Mouse (Mus musculus): Measurements from ENCODE around the gene Fgfr2. TPM values are rescaled to one million over a fixed set of nuclear protein-coding genes. Genes with fewer than 3 reads are reported as not detected.

The Fgfr2 gene
- polyA plus RNA-seq, 1 experiment from 2014 or later: 106 TPM

DNA sequence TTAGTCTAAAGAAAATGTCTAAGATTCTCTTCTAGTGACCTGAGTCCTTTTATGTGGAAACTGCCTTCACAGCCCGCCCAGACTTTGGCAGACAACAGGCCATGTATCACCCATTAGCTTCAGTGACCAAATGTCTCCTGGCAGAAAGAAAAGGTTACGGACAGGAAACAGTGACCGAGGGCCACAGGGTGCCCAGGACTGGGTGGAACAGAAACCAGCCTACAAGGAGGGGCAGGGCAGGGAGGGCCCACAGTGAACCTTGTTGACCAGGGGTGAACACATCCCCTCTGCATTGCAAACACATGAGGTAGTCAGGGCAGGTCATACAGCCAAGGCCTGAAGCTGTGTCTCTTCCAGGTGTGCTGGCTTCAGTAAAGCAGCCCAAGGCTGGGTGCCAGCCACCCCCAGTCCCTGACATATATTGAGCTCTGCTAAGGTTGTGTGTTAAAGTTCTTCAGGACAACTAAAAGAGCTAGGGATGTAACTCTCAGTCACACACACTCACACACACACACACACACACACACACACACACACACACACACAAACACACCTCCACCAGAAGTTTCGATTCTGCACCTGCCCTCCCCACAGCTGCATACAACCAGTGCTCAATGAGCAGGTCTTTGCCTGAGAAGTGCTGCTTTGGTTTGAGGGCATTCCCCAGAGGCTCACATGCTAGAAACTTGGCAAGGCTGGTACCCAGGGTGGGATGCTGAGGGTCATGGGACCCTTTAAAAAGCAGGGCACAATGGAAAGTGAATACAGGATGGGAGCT, 855.2 kb downstream of the Fgfr2 start:
- Histone ChIP-seq H3K4me2 (ENCODE audit: low read depth, low read length) (no peak overlapping the region), H3K27me3 (replicated peaks; ENCODE audit: control insufficient read depth, insufficient read depth, low read length) (no peaks in the 10 kb centered on the region), H3K9me3 (ENCODE audit: control insufficient read depth, low read length) (no peaks in the 10 kb centered on the region), H3K4me1 (ENCODE audit: control insufficient read depth, insufficient read depth, low read length) (no peaks in the 10 kb centered on the region), H3K36me3 (ENCODE audit: control insufficient read depth, insufficient read depth, low read length) (peaks cover 49% of the 10 kb centered on the region), H3K27ac (replicated peaks; ENCODE audit: low read depth, low read length) (no peak overlapping the region), H3K9ac (ENCODE audit: low read depth, low read length) (no peak overlapping the region), H3K4me3 (ENCODE audit: low read depth, low read length) (no peak overlapping the region)
- DNase-seq (ENCODE audit: low spot score) (no peak), ATAC-seq (ENCODE audit: low read depth) (no peak)
- 89% methylated on average over 4 of the region's 4 CpGs for WGBS

DNA sequence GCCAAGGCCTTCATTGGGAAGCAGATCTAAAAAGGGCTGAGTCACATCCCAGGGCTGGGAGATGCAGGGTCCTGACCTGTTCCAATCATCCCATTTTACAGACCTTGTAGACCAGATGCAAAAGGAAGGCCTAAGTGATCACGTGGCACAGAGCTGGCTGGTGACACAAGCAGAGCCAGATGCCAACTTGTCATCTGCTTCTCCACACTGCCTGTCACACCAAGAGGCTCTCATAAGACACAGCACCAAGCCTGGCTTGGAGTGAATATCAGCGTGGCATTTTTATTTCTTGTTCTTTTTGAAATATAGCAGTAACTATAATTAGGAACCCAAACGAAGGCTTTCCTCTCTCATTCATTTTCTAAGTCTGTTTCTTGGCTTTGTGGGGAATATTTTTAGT, 858.4 kb downstream of the Fgfr2 start:
- Histone ChIP-seq H3K27me3 (replicated peaks; ENCODE audit: control insufficient read depth, insufficient read depth, low read length) (no peaks in the 10 kb centered on the region), H3K9ac (ENCODE audit: low read depth, low read length) (no peak overlapping the region), H3K27ac (replicated peaks; ENCODE audit: low read depth, low read length) (no peak overlapping the region), H3K4me1 (ENCODE audit: control insufficient read depth, insufficient read depth, low read length) (no peaks in the 10 kb centered on the region), H3K4me3 (ENCODE audit: low read depth, low read length) (no peak overlapping the region), H3K4me2 (ENCODE audit: low read depth, low read length) (no peak overlapping the region), H3K36me3 (ENCODE audit: control insufficient read depth, insufficient read depth, low read length) (peaks cover 51% of the 10 kb centered on the region), H3K9me3 (ENCODE audit: control insufficient read depth, low read length) (no peaks in the 10 kb centered on the region)
- no peak for DNase-seq (ENCODE audit: low spot score)
- no peak for ATAC-seq (ENCODE audit: low read depth)
- 61% methylated on average over 3 of the region's 3 CpGs for WGBS

GRCm38 (mm10) chr7:132263186-132263585, 860.0 kb downstream of the Fgfr2 start:
- Histone ChIP-seq H3K4me3 (ENCODE audit: low read depth, low read length) (no peak overlapping the region), H3K4me2 (ENCODE audit: low read depth, low read length) (no peak overlapping the region), H3K27ac (replicated peaks; ENCODE audit: low read depth, low read length) (peak overlapping the region; percentile 13; the same call in 1 of the 2 replicates), H3K9me3 (ENCODE audit: control insufficient read depth, low read length) (no peaks in the 10 kb centered on the region), H3K36me3 (ENCODE audit: control insufficient read depth, insufficient read depth, low read length) (peaks cover 35% of the 10 kb centered on the region), H3K4me1 (ENCODE audit: control insufficient read depth, insufficient read depth, low read length) (no peaks in the 10 kb centered on the region), H3K27me3 (replicated peaks; ENCODE audit: control insufficient read depth, insufficient read depth, low read length) (no peaks in the 10 kb centered on the region), H3K9ac (ENCODE audit: low read depth, low read length) (no peak overlapping the region)
- ATAC-seq (ENCODE audit: low read depth) (no peak), DNase-seq (ENCODE audit: low spot score) (no peak)
- 41% methylated on average over 6 of the region's 6 CpGs for WGBS

GRCm38 (mm10) chr7:132262696-132263095, 860.5 kb downstream of the Fgfr2 start:
- peak overlapping the region; percentile 13; the same call in 1 of the 2 replicates for H3K27ac ChIP-seq (replicated peaks; ENCODE audit: low read depth, low read length)
- H3K4me3 ChIP-seq (ENCODE audit: low read depth, low read length): no peak overlapping the region
- H3K4me2 ChIP-seq (ENCODE audit: low read depth, low read length): no peak overlapping the region
- peaks cover 33% of the 10 kb centered on the region for H3K36me3 ChIP-seq (ENCODE audit: control insufficient read depth, insufficient read depth, low read length)
- no peak overlapping the region for H3K9ac ChIP-seq (ENCODE audit: low read depth, low read length)
- WGBS: 47% methylated on average over 6 of the region's 6 CpGs
- no peaks in the 10 kb centered on the region for H3K4me1 ChIP-seq (ENCODE audit: control insufficient read depth, insufficient read depth, low read length)
- DNase-seq (ENCODE audit: low spot score) (peak; percentile 52), ATAC-seq (ENCODE audit: low read depth) (peak; percentile 74; the same call in 1 of the 2 replicates)
- no peaks in the 10 kb centered on the region for H3K9me3 ChIP-seq (ENCODE audit: control insufficient read depth, low read length)
- H3K27me3 ChIP-seq (replicated peaks; ENCODE audit: control insufficient read depth, insufficient read depth, low read length): no peaks in the 10 kb centered on the region

DNA sequence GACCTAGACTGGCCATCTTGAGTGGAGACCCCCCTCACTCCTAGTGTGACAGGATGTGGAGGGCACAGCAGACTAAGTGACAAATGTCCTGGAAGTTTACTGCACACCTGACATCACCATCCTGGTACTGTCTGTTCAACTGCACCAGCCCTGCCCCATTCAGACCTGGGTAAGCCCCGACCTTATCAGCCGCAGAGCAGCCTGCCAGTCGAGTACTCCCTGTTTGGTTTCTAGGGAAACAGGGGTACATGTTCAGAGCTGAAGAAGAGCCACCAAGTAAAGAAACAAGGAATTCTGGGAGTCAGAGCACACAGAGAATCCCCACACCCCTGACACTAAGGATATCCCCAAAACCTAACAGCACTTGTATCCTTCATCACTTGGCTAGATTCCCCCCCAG, 861.3 kb downstream of the Fgfr2 start:
- Histone ChIP-seq H3K27ac (replicated peaks; ENCODE audit: low read depth, low read length) (no peak overlapping the region), H3K36me3 (ENCODE audit: control insufficient read depth, insufficient read depth, low read length) (peaks cover 33% of the 10 kb centered on the region), H3K27me3 (replicated peaks; ENCODE audit: control insufficient read depth, insufficient read depth, low read length) (no peaks in the 10 kb centered on the region), H3K9ac (ENCODE audit: low read depth, low read length) (no peak overlapping the region), H3K4me2 (ENCODE audit: low read depth, low read length) (no peak overlapping the region), H3K4me3 (ENCODE audit: low read depth, low read length) (no peak overlapping the region), H3K4me1 (ENCODE audit: control insufficient read depth, insufficient read depth, low read length) (no peaks in the 10 kb centered on the region), H3K9me3 (ENCODE audit: control insufficient read depth, low read length) (no peaks in the 10 kb centered on the region)
- ATAC-seq (ENCODE audit: low read depth) (no peak), DNase-seq (ENCODE audit: low spot score) (no peak)
- WGBS: 78% methylated on average over 3 of the region's 3 CpGs

GRCm38 (mm10) chr7:132260632-132261031, 862.5 kb downstream of the Fgfr2 start:
- 0 out of 2 replicates have a peak, but pooled peaks have one; percentile 26 for ATAC-seq (ENCODE audit: low read depth)
- WGBS: 57% methylated on average over 5 of the region's 5 CpGs
- Histone ChIP-seq H3K4me1 (ENCODE audit: control insufficient read depth, insufficient read depth, low read length) (no peaks in the 10 kb centered on the region), H3K27me3 (replicated peaks; ENCODE audit: control insufficient read depth, insufficient read depth, low read length) (no peaks in the 10 kb centered on the region), H3K4me3 (ENCODE audit: low read depth, low read length) (no peak overlapping the region), H3K9ac (ENCODE audit: low read depth, low read length) (no peak overlapping the region), H3K27ac (replicated peaks; ENCODE audit: low read depth, low read length) (no peak overlapping the region), H3K9me3 (ENCODE audit: control insufficient read depth, low read length) (no peaks in the 10 kb centered on the region), H3K4me2 (ENCODE audit: low read depth, low read length) (no peak overlapping the region), H3K36me3 (ENCODE audit: control insufficient read depth, insufficient read depth, low read length) (peaks cover 22% of the 10 kb centered on the region)
- peak; percentile 48 for DNase-seq (ENCODE audit: low spot score)

DNA sequence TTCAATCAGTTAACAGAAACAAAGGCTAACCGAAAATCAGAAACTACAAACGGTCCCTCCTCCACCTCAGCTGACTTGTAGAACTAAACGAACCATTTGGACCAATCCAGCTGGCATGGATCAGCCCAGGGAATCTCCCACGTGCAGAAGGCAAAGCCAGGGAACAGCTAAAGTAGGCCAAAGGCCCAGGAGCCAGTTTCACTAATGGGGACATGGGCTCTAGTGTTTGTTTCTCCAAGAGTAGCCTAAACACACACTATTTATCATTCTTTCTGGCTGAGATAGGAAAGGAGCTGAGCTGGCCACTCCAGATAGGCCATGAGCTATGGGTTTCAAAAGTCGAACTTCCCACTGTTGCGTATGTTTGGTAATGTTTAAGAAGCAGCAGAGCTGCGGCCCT, 864.3 kb downstream of the Fgfr2 start:
- Histone ChIP-seq H3K9ac (ENCODE audit: low read depth, low read length) (no peak overlapping the region), H3K4me1 (ENCODE audit: control insufficient read depth, insufficient read depth, low read length) (no peaks in the 10 kb centered on the region), H3K4me3 (ENCODE audit: low read depth, low read length) (no peak overlapping the region), H3K36me3 (ENCODE audit: control insufficient read depth, insufficient read depth, low read length) (0 out of 2 replicates have a peak, but pooled peaks cover 15% of the 10 kb centered on the region), H3K9me3 (ENCODE audit: control insufficient read depth, low read length) (no peaks in the 10 kb centered on the region), H3K27me3 (replicated peaks; ENCODE audit: control insufficient read depth, insufficient read depth, low read length) (no peaks in the 10 kb centered on the region), H3K4me2 (ENCODE audit: low read depth, low read length) (no peak overlapping the region), H3K27ac (replicated peaks; ENCODE audit: low read depth, low read length) (no peak overlapping the region)
- ATAC-seq (ENCODE audit: low read depth) (no peak), DNase-seq (ENCODE audit: low spot score) (no peak)
- WGBS: 52% methylated on average over 7 of the region's 7 CpGs

GRCm38 (mm10) chr7:132258216-132258615, 864.9 kb downstream of the Fgfr2 start:
- H3K9ac ChIP-seq (ENCODE audit: low read depth, low read length): no peak overlapping the region
- WGBS: 64% methylated on average over 5 of the region's 5 CpGs
- H3K36me3 ChIP-seq (ENCODE audit: control insufficient read depth, insufficient read depth, low read length): 0 out of 2 replicates have a peak, but pooled peaks cover 12% of the 10 kb centered on the region
- H3K27me3 ChIP-seq (replicated peaks; ENCODE audit: control insufficient read depth, insufficient read depth, low read length): no peaks in the 10 kb centered on the region
- no peak overlapping the region for H3K27ac ChIP-seq (replicated peaks; ENCODE audit: low read depth, low read length)
- no peaks in the 10 kb centered on the region for H3K9me3 ChIP-seq (ENCODE audit: control insufficient read depth, low read length)
- no peaks in the 10 kb centered on the region for H3K4me1 ChIP-seq (ENCODE audit: control insufficient read depth, insufficient read depth, low read length)
- H3K4me3 ChIP-seq (ENCODE audit: low read depth, low read length): no peak overlapping the region
- DNase-seq (ENCODE audit: low spot score) (no peak), ATAC-seq (ENCODE audit: low read depth) (no peak)
- H3K4me2 ChIP-seq (ENCODE audit: low read depth, low read length): no peak overlapping the region

- Histone ChIP-seq H3K4me3 (ENCODE audit: low read depth, low read length) (no peak overlapping the region), H3K4me2 (ENCODE audit: low read depth, low read length) (no peak overlapping the region), H3K27ac (replicated peaks; ENCODE audit: low read depth, low read length) (no peak overlapping the region), H3K4me1 (ENCODE audit: control insufficient read depth, insufficient read depth, low read length) (no peaks in the 10 kb centered on the region), H3K27me3 (replicated peaks; ENCODE audit: control insufficient read depth, insufficient read depth, low read length) (no peaks in the 10 kb centered on the region), H3K9ac (ENCODE audit: low read depth, low read length) (no peak overlapping the region), H3K36me3 (ENCODE audit: control insufficient read depth, insufficient read depth, low read length) (no peaks in the 10 kb centered on the region), H3K9me3 (ENCODE audit: control insufficient read depth, low read length) (no peaks in the 10 kb centered on the region)
- ATAC-seq (ENCODE audit: low read depth): no peak
- 77% methylated on average over 5 of the region's 5 CpGs for WGBS
- DNase-seq (ENCODE audit: low spot score): no peak
Observed at GRCm38 (mm10) chr7:132253513-132253912, 869.6 kb downstream of the Fgfr2 start.
